In the genomic region with DNA sequence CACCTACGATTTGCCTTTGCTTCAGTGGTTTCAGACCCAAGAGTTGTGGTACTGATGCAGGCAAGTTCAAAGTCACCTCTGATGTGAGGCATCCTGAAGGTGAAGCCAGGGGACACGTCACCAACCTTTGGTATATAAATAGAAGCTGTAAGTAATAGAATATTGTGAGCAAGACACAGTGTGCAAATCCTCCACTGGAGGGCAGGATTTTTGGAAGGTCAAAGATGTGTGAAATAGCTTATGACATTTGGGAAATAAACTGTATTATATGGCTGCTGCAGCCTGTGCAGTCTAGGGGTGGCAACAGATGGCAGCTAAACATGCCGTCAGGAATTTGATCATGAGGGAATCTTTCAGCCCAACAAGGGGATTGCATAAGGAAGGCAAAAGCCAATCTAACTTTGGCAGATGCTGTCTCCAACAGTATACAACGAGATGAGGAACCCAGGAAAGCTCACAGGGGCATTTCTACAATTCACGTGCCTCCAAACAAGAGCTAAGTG, we compare ENCODE assay signal across 12 mouse cellular contexts.
DNase-seq lines count a peak whose midpoint lies in the region; ATAC-seq lines count a peak whose summit lies in the region.
"Had no signal": no experiment of that assay in that cellular context is flagged by ENCODE, and none has a peak within 500 bp of the region (broad histone marks: within the 10 kb centered on the region; RNA-seq: fewer than 3 reads in every experiment).

No protein-coding gene starts in this region.

- H3K36me3 ChIP-seq in forebrain, embryonic 15.5 days = no peaks in the 10 kb centered on the region
- H3K36me3 ChIP-seq in forebrain, embryonic 12.5 days (replicated peaks) = no peaks in the 10 kb centered on the region

- H3K9me3 ChIP-seq in forebrain, embryonic 15.5 days = no peaks in the 10 kb centered on the region
- no peaks in the 10 kb centered on the region for H3K9me3 ChIP-seq in forebrain, embryonic 12.5 days

- intact Hi-C loops in left cerebral cortex, postnatal 4 days (cut with DNase I) = no loop called here
- intact Hi-C loops in left cerebral cortex, postnatal 36 days (cut with DNase I) = no loop called here

- no peak overlapping the region for H3K4me3 ChIP-seq in forebrain, embryonic 15.5 days
- no peak overlapping the region for H3K4me3 ChIP-seq in forebrain, embryonic 12.5 days (replicated peaks)

- H3K27ac ChIP-seq in forebrain, embryonic 15.5 days (replicated peaks) = no peak overlapping the region
- no peak overlapping the region for H3K27ac ChIP-seq in forebrain, embryonic 12.5 days

- H3K4me1 ChIP-seq in forebrain, embryonic 15.5 days = no peaks in the 10 kb centered on the region
- no peaks in the 10 kb centered on the region for H3K4me1 ChIP-seq in forebrain, embryonic 12.5 days

- peak; percentile 41; the same call in 1 of the 2 replicates for ATAC-seq in forebrain, embryonic 15.5 days (replicated peaks)
- ATAC-seq in forebrain, embryonic 12.5 days (ENCODE audit: low FRiP score) = no peak
- ATAC-seq: Patski had no signal

- 77% methylated on average over 5 of the region's 5 CpGs for WGBS in forebrain, embryonic 15.5 days
- 87% methylated on average over 5 of the region's 5 CpGs for WGBS in forebrain, embryonic 12.5 days

- H3K4me2 ChIP-seq in forebrain, embryonic 15.5 days (replicated peaks) = no peak overlapping the region
- H3K4me2 ChIP-seq in forebrain, embryonic 12.5 days = no peak overlapping the region

- H3K27me3 ChIP-seq in forebrain, embryonic 15.5 days = no peaks in the 10 kb centered on the region
- H3K27me3 ChIP-seq in forebrain, embryonic 12.5 days = no peaks in the 10 kb centered on the region

- H3K9ac ChIP-seq in forebrain, embryonic 15.5 days (replicated peaks) = no peak overlapping the region
- no peak overlapping the region for H3K9ac ChIP-seq in forebrain, embryonic 12.5 days

- peak; percentile 32 for DNase-seq in left cerebral cortex, postnatal 4 days
- no peak for DNase-seq in left cerebral cortex, postnatal 36 days (ENCODE audit: low spot score in 2 of 2)
- peak; percentile 6 for DNase-seq in adipocyte (ENCODE audit: low spot score)
- DNase-seq in layer of hippocampus, adult 9-10 months (ENCODE audit: low spot score) = peak; percentile 24
- no peak for DNase-seq in thymus, postnatal 4 days
- DNase-seq: adrenal gland, adult 8-10 months; cerebellum, adult 11-12 months; kidney, adult 18-20 months; thymus, adult 18-20 months had no signal

Comparison
In these comparisons a context has a peak if more than half of its experiments do, and no peak if none do; other contexts are left out.
1. DNase-seq: peak in left cerebral cortex, postnatal 4 days (single experiment), adipocyte (single experiment) and layer of hippocampus, adult 9-10 months (single experiment); none in left cerebral cortex, postnatal 36 days (0 of 2) and thymus, postnatal 4 days (single experiment).